Mouse (Mus musculus) left cerebral cortex, postnatal 4 days (tissue): ENCODE results near the gene Spaca4. TPM values are rescaled to one million over a fixed set of nuclear protein-coding genes. Genes with fewer than 3 reads are reported as not detected.

Source experiments
- DNase-seq: peaks from one replicate; pipeline ENCODE4 v3.0.0-alpha.2; 2022
- intact Hi-C: fragments of 180-260 bp; cut with DNase I; formaldehyde crosslinking; loops from one replicate; pipeline ENCODE4 v1.15.1; 2025
- total RNA-seq, 2 experiments: library from RNA; stranded (reverse); gene quantifications; 2 replicates each; pipeline ENCODE4 v1.2.3; 2021

Gene Spaca4
- total RNA-seq, 2 experiments from 2014 or later: not detected

DNA sequence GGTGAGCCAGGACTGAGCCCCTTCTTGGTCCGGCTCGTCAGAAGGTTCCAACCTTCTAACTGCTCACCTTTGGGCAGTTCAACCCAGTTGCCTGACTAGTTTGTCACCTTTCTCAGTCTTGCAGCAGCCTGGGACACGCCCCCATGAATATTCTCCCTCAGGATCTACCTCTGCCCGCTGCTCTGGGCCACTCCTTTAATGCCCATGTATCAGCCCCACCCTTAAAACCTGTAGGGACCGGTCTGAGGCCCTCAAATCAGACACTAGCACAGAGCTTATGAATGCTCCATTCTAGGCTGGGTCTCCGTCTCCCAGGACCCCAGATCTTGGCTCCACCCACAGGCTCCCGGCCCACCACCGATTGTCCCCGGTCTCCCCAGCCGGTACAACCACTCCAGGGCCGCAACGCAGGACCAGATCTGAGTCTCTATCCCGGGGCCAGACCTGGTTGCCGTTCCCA lies 11.0 kb downstream of the Spaca4 start:
- DNase-seq: no peak
- intact Hi-C loops: no loop called here

DNA sequence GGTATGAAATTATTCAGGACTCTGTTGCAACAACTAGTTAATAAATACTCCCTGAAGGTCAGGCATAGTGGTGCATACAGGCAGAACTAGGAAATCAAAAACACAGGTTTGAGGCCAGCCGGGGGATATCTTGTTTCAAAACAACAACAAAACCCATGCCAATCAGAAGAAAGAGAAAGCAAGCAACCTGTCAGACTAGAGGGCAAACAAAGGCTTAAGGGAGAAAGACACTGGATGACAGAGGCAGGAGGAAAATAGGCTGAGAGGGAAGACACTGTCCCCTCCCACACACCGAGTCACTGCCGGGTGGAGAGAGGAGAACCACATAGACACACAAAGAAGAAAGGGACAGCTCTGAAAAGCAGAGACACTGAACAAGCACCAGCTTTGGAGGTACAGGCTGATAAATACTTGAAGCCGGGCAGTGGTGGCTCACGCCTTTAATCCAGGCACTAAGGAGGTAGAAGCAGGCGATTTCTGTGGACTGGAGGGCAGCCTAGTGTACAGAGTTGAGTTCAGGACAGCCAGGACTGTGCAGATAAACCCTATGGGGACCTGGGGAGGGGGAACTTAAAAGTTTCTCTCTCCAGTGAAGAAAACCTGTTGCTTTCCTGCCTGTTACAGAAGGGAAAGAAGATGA lies 11.6 kb downstream of the Spaca4 start:
- no peak for DNase-seq
- intact Hi-C loops: no loop called here

DNA sequence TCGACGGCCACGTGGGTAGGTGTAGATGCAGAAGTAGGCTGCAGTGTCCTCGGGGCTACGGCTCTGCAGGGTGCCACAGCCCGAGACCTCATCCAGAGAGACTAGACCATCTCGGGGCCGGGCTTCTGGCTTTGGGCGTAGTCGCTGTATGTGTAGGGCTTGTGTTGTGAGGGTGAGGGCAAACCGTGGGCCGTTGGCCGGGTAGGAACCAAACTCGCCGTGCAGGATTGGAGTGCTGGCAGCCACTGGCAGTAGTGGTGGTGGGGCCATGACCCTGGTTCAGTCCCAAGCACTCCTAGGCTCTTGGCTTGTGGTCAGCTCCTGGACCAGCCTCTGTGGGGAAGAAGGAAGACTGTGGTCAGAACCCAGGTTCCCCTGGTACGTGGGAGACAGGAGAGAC lies 12.2 kb downstream of the Spaca4 start:
- intact Hi-C loops: no loop called here
- DNase-seq: no peak

GRCm38 (mm10) chr7:45712022-45712757 lies 13.4 kb downstream of the Spaca4 start:
- intact Hi-C loops: no loop called here
- no peak for DNase-seq

DNA sequence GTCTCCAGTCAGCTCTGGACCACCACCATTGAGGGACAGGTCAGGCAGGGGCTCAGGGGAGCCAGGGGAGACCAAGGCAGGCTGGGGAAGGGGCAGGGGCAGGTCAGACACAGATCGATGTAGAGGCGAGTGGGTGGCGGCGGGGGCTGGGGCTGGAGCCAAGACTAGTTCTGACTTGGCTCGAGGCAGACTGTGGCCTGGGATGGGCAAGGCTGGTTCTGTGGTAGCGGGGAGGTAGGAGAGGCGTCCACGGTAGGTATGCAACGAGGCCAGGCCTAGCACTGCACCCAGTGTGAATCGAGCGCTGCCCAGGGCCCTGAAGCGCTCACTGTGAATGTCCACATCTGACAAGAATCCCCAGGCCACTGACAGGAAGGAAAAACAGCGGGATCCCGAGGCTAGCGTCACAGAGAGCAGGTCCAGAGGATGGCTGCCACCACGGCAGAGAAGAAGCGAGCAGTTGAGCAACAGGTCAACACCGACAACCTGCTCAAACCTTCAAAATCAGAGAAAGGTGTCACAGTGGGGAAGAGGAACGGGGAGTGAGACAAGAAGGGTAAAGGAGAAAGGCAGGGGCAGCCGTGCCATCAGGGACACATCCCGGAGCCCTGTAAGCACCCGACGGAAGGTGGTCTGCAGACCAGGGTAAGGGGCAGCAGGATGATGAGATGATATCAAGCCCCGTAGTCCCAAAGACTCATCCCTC lies 14.1 kb downstream of the Spaca4 start:
- no peak for DNase-seq
- intact Hi-C loops: no loop called here

DNA sequence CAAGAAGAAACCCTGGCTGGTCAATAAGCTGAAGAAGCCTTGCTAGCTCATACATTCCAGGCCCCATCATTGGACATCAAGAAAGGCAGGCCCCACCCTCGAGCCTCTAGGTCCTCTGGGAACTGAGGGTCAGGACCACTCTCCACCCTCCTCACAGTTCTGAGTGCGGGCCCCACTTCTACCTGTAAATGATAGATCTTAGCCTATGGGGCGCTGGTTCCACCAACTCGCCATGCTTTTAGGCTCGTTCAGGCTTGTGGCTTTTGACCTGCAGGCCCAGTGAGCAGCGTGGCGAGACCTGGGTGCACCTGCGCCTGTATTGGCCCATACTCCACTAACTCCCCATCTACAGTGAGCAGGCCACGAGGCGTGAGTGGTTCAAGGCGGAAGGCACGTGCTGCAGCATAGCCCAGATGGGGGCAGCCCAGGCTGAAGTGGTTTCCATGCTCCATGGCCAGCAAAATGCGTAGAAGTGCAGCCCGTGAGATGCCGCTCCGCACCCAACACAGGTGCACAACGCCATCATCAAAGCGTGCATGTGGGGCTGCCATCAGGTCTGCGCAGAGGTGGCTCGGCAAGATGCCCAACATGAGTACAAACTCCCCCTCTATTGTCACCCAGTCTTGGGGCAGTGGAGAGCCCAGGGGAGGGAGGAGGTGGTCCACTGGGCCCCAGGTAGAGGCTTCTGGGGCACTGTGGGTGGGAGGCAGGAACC lies 15.0 kb downstream of the Spaca4 start:
- no peak for DNase-seq
- intact Hi-C loops: no loop called here

DNA sequence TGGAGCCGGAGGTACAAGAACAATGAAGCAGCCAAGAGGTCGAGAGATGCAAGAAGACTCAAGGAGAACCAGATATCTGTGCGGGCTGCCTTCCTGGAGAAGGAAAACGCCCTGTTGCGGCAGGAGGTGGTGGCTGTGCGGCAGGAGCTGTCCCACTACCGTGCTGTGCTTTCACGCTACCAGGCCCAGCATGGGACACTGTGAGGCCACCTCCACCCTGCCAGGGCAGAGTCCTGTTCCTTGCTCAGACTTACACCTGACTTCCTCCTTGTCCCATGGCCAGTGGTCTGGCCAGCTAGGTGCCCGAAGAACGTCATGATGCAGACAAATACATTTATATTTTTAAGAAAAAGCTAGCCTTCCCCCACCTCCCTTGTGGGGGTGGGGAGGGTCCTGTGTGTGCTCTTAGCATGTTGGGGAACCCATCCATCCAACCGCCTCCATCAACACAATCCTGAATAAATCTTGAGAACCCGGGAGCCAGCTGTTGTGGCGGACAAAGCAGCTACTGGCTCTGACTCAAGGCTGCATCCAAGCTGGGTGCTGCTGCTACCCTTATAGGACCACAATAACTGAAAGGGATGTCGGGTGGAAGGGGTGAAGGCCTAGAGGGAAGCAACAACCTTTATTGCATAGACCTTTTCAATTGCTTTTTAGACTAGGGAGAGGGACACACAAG lies 15.8 kb downstream of the Spaca4 start:
- intact Hi-C loops: no loop called here

DNA sequence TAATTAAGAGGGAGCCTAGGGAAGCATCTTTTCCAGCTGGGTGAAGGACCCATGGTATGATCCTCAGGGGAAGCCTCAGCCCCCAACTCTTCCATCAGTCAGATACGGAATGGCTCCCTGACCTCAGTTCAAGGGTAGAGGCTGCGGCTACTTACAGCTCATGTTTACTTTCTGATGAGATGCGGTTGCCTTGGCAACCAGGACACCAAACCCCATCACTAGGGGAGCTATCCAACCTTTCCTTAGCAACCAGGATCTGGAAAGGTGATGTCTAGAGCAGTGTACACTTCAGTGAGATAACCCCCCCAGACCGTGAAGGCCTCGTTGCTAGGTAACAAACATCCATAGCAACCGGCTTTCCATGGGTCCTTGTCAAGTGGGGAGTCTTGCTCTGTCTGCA lies 16.6 kb downstream of the Spaca4 start:
- DNase-seq: no peak
- intact Hi-C loops: no loop called here

More for the DNA sequence above, 15.8 kb downstream of the Spaca4 start:
- no peak for DNase-seq

GRCm38 (mm10) chr7:45708221-45708761 lies 17.3 kb downstream of the Spaca4 start:
- intact Hi-C loops: no loop called here
- no peak for DNase-seq

DNA sequence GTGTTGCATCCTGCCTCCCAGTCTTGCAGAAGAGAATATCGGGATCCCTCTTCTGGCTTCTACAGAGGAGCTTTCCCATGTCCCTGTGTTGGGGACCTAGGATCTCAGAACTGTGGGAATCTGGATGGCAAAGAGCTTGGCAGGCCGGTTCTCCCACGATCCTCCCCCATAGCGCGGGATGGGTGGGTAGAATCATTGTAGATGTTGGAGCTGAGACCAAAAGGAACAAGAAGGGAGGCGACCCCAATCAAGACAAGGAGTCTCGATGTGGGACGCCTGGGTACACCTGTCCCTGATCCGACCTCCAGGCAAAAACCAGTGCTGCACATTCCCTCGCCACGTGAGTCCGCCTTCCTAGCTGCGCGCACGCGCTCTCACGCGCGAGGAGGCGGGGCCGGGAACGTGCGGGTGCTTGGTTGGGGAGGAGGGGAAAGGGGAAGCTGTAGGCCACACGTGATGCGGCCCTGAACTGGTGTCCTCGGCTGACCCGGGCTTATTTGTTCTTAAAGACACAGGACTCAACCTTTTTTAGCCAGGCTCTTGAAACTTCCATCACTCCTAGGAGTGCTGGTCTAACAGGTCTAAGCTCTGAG lies 18.1 kb downstream of the Spaca4 start:
- intact Hi-C loops: no loop called here

DNA sequence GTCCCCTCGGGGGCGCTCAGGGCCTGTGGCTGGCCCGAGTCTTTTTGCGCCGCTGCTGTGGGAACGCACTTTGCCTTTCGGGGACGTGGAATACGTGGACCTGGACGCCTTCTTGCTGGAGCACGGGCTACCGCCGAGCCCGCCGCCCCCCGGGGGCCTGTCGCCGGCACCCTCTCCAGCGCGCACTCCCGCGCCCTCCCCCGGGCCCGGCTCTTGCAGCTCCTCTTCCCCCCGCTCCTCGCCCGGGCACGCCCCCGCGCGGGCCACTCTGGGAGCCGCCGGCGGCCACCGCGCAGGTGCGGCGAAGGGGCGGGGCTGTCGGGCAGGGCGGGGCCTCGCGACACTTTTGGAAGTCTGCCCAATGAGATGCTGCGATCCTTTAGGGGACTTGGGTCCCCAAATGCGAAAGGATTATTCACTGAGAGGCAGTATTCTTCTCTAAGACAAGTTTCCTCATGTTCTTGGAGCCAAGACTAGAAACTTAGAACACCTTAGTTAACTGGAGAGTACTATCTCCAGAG lies 18.8 kb downstream of the Spaca4 start:
- intact Hi-C loops: no loop called here
- DNase-seq: peak; percentile 84

More for the DNA sequence above, 18.1 kb downstream of the Spaca4 start:
- peak; percentile 89 for DNase-seq

GRCm38 (mm10) chr7:45705873-45706281 lies 19.7 kb downstream of the Spaca4 start:
- intact Hi-C loops: no loop called here
- DNase-seq: peak; percentile 60

GRCm38 (mm10) chr7:45705443-45705864 lies 20.2 kb downstream of the Spaca4 start:
- intact Hi-C loops: no loop called here
- no peak for DNase-seq

DNA sequence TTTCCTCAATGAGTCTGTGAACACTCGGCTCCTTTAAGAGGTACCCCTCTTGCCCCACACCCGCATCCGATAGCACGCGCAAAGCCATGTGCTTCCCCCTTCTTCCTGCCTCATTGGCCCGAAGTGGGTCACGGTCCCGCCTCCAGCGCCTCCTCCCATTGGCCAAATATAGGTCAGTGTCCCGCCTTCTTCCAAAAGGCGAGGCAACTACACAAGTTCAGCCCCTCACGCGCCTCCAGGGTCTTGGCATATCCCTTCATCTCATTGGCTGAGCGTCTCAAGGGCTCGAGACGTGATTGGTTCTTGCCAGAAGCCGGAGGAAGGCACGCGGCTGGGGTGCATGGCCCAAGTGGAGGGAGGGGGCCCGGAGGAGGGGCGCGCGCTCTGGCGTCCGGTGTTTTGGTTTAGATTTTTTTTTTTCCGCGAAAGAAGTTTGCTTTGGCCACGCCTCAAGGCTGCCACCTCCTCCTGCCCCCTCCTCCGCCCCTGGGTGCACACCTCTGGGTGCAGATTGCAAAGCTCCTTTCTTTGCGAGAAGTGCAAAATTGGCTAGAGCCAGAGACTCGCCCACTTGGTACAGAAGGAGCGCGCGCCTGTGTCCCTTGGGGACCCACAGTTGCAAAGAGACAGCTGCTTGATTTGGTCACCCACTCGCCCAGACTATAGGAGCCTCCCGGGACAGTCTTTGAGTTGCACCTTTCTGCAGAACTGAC lies 20.7 kb downstream of the Spaca4 start, which contains the start of gene Dbp:
Dbp (plus strand) TSS at position 359 of the 713 bp plus-strand sequence.
- intact Hi-C loops: loop anchor here (5.0 kb wide), 1 partner anchor 63 kb away; no protein-coding TSS in a partner anchor

GRCm38 (mm10) chr7:45704046-45704559 lies 21.5 kb downstream of the Spaca4 start:
- DNase-seq: peak; percentile 67

More for the DNA sequence above, 20.7 kb downstream of the Spaca4 start, which contains the start of gene Dbp:
- peak; percentile 99 for DNase-seq

DNA sequence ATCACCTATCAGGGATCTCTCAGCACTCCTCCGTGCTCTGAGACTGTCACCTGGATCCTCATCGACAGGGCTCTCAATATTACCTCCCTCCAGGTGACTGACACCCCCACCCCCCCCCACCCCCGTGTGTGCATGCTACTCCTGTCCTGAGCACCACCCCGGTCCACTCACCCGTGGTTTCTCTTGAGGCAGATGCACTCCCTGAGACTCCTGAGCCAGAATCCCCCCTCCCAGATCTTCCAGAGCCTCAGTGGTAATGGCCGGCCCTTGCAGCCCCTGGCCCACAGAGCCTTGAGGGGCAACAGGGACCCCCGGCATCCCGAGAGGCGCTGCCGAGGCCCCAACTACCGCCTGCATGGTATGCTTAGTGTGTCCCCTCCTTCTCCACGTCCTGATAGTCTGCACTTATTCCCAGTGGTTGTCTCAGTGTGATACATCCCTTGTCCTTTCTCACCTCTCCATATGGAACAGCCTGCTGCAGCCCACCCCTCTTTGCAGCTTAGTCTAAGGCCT lies 22.0 kb downstream of the Spaca4 start:
- no peak for DNase-seq
- intact Hi-C loops: loop anchor here (5.0 kb wide), 1 partner anchor 61 kb away; no protein-coding TSS in a partner anchor

More at GRCm38 (mm10) chr7:45704046-45704559, 21.5 kb downstream of the Spaca4 start:
- intact Hi-C loops: loop anchor here (5.0 kb wide), 1 partner anchor 62 kb away; no protein-coding TSS in a partner anchor

DNA sequence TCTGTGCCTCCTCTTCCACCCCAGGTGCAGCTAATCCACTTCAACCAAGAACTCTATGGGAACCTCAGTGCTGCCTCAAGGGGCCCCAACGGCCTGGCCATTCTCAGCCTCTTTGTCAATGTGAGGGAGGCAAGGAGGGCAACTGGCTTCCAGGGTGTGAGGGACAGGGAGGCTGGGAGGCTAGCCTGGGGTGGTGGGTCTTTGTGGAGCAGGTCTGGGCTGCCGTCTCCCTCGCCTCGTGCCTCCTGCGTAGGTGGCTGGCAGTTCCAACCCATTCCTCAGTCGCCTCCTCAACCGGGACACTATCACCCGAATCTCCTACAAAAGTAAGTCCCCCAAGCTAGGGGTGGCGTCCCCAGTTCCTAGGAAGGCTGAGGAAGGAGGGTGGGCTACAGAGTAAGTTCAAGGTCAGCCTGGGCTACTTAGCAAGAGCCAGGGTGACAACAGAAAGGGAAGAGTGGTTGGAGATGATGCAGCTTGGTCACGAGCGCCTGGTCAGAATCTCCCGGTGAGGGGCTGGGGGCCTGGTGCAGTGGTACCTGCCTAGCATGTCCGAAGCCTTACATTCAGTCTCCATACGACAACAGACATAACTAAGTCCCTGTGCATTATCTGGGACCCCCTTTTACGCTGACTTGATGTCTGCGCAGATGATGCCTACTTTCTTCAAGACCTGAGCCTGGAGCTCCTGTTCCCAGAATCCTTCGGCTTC lies 22.6 kb downstream of the Spaca4 start:
- DNase-seq: no peak
- intact Hi-C loops: loop anchor here (5.0 kb wide), 1 partner anchor 61 kb away; no protein-coding TSS in a partner anchor
